Mouse (Mus musculus) hindbrain, embryonic 14.5 days (tissue): ENCODE data around the gene Clpx. TPM values are rescaled to one million over a fixed set of nuclear protein-coding genes. Genes with fewer than 3 reads are reported as not detected.

Experiments
- ATAC-seq: fragments of 200-750 bp; cut with Nextera tagmentation; 2 replicates; pipeline ENCODE4 v1.8.0; 2017; ENCODE audit warnings: moderate number of reproducible peaks, mild to moderate bottlenecking, moderate TSS enrichment, moderate library complexity; ENCODE audit not compliant: low FRiP score
- DNase-seq: peaks from one replicate; pipeline ENCODE4 v3.0.0-alpha.2; 2015; ENCODE audit warnings: low spot score
- H3K27ac ChIP-seq: fragments of 300-500 bp; sonication (generic); 2 replicates; pipeline ENCODE4 v1.5.1; 2014; ENCODE audit warnings: mild to moderate bottlenecking, moderate library complexity
- H3K27me3 ChIP-seq: fragments of 300-500 bp; sonication (generic); 2 replicates; pipeline ENCODE4 v1.6.1; 2014; ENCODE audit warnings: mild to moderate bottlenecking, low read length, mixed read lengths; ENCODE audit not compliant: control insufficient read depth, insufficient read depth
- H3K36me3 ChIP-seq: fragments of 300-500 bp; sonication (generic); replicated peaks from 2 replicates; pipeline ENCODE4 v1.6.1; 2014; ENCODE audit not compliant: control insufficient read depth, insufficient read depth
- H3K4me1 ChIP-seq: fragments of 300-500 bp; sonication (generic); replicated peaks from 2 replicates; pipeline ENCODE4 v1.6.1; 2014; ENCODE audit warnings: antibody characterized with exemption, low read length, mixed read lengths; ENCODE audit not compliant: control insufficient read depth, insufficient read depth
- H3K4me2 ChIP-seq: fragments of 300-500 bp; sonication (generic); replicated peaks from 2 replicates; pipeline ENCODE4 v1.6.1; 2014; ENCODE audit warnings: mild to moderate bottlenecking, moderate library complexity
- H3K4me3 ChIP-seq: fragments of 300-500 bp; sonication (generic); replicated peaks from 2 replicates; pipeline ENCODE4 v1.5.1; 2014; ENCODE audit warnings: mild to moderate bottlenecking, low read length
- H3K9ac ChIP-seq: fragments of 300-500 bp; sonication (generic); 2 replicates; pipeline ENCODE4 v1.6.1; 2014
- H3K9me3 ChIP-seq: fragments of 300-500 bp; sonication (generic); 2 replicates; pipeline ENCODE4 v1.6.1; 2016; ENCODE audit warnings: low read length; ENCODE audit not compliant: control insufficient read depth
- WGBS: fragments of 180-500 bp; shearing (Covaris S2); extraction: QIAGEN DNeasy Blood & Tissue Kit; methylation state at CpG from one replicate; pipeline ENCODE4 v1.1.7; 2014; 5-methylcytosine and 5-hydroxymethylcytosine counted together
- polyA plus RNA-seq: library from polyadenylated mRNA; unstranded; fragments of >200 nt; fragmentation: Nextera tagmentation; extraction: Ambion mirVana; gene quantifications from 2 replicates; pipeline ENCODE4 v1.2.1, GENCODE M21; 2014

Gene Clpx
- polyA plus RNA-seq, 1 experiment from 2014 or later = 43.7 TPM

GRCm38 (mm10) chr9:65375163-65375934 lies 81.3 kb downstream of the Clpx start:
- H3K9ac ChIP-seq = no peak overlapping the region
- ATAC-seq (no peak), DNase-seq (no peak)
- no peak overlapping the region for H3K27ac ChIP-seq
- H3K4me2 ChIP-seq = no peak overlapping the region
- H3K4me1 ChIP-seq = no peaks in the 10 kb centered on the region
- no peaks in the 10 kb centered on the region for H3K27me3 ChIP-seq
- no peak overlapping the region for H3K4me3 ChIP-seq
- 80% methylated on average over 9 of the region's 9 CpGs for WGBS
- no peaks in the 10 kb centered on the region for H3K9me3 ChIP-seq
- peaks cover 39% of the 10 kb centered on the region for H3K36me3 ChIP-seq

Other genes with a start within 250 kb of the Clpx start
- gene Igdcc4, start 192.8 kb upstream of the Clpx start, polyA plus RNA-seq = 18.9 and 19.4 TPM in 2 replicates
- 10.5 and 10.6 TPM in 2 replicates for gene Igdcc3, start 153.1 kb upstream of the Clpx start, polyA plus RNA-seq
- gene Parp16, start 98.9 kb upstream of the Clpx start, polyA plus RNA-seq = 6.3 and 7.9 TPM in 2 replicates
- 0.33 and 0.84 TPM in 2 replicates for gene Cilp, start 29.1 kb upstream of the Clpx start, polyA plus RNA-seq
- 10.7 and 13.3 TPM in 2 replicates for gene Pdcd7, start 51.8 kb downstream of the Clpx start, polyA plus RNA-seq
- 2.8 and 4.2 TPM in 2 replicates for gene Ubap1l, start 66.8 kb downstream of the Clpx start, polyA plus RNA-seq
- 0.52 and 0.70 TPM in 2 replicates for gene Kbtbd13, start 97.4 kb downstream of the Clpx start, polyA plus RNA-seq
- 7.6 and 7.9 TPM in 2 replicates for gene Rasl12, start 104.2 kb downstream of the Clpx start, polyA plus RNA-seq
- not detected in 2 replicates for gene Slc51b, start 128.7 kb downstream of the Clpx start, polyA plus RNA-seq
- 22.0 and 23.7 TPM in 2 replicates for gene Mtfmt, start 141.5 kb downstream of the Clpx start, polyA plus RNA-seq
- 126 and 133 TPM in 2 replicates for gene Spg21, start 166.7 kb downstream of the Clpx start, polyA plus RNA-seq
- gene Ankdd1a, start 225.9 kb downstream of the Clpx start, polyA plus RNA-seq = 0.38 and 1.0 TPM in 2 replicates